Mouse (Mus musculus) kidney, postnatal 10 days (tissue): ENCODE measurements around the gene Hsp90ab1.
A peak's percentile ranks its signal among the peaks of the same experiment; 100 is the strongest.

ENCODE experiments used
- DNase-seq: peaks from one replicate; pipeline ENCODE4 v3.0.0; 2021; ENCODE audit warnings: mixed read lengths

Gene Hsp90ab1

GRCm38 (mm10) chr17:45536264-45536663, 36.8 kb downstream of the Hsp90ab1 start:
- peak; percentile 65 for DNase-seq

GRCm38 (mm10) chr17:45532896-45533295, 40.2 kb downstream of the Hsp90ab1 start:
- DNase-seq = no peak

GRCm38 (mm10) chr17:45530346-45530782, 42.7 kb downstream of the Hsp90ab1 start:
- DNase-seq = no peak

GRCm38 (mm10) chr17:45526571-45526970, 46.5 kb downstream of the Hsp90ab1 start:
- no peak for DNase-seq

- DNase-seq = no peak
These were observed 48.1 kb downstream of the Hsp90ab1 start for GRCm38 (mm10) chr17:45524961-45525360.

- DNase-seq = peak; percentile 57
These were observed 49.8 kb downstream of the Hsp90ab1 start, which contains the start of gene Tcte1 for GRCm38 (mm10) chr17:45523263-45523662. Gene Tcte1, plus strand, starts transcription at chr17:45523434.

GRCm38 (mm10) chr17:45520136-45520535, 52.9 kb downstream of the Hsp90ab1 start:
- no peak for DNase-seq

- no peak for DNase-seq
These were observed 54.1 kb downstream of the Hsp90ab1 start for GRCm38 (mm10) chr17:45518766-45519475.
